Mouse (Mus musculus) lung, postnatal 0 days (tissue): Measurements from ENCODE around the gene Plpp2.

Source experiments
- CTCF ChIP-seq: IDR thresholded peaks from 2 replicates; pipeline ENCODE4 v1.5.1; 2016; ENCODE audit warnings: antibody characterized with exemption, mild to moderate bottlenecking
- EP300 ChIP-seq: IDR thresholded peaks from 2 replicates; pipeline ENCODE4 v1.6.1; 2016; ENCODE audit warnings: antibody characterized with exemption, mild to moderate bottlenecking, control low read depth

GRCm38 (mm10) chr10:79580811-79581210, 47.2 kb upstream of the Plpp2 start:
- TF ChIP-seq CTCF = peak; percentile 57
- no peak for TF ChIP-seq EP300
